Mouse (Mus musculus): ENCODE measurements around the gene Rbm20. TPM values are rescaled to one million over a fixed set of nuclear protein-coding genes. Genes with fewer than 3 reads are reported as not detected.

The Rbm20 gene
- polyA plus RNA-seq, 1 experiment from 2014 or later = 0.33 TPM

DNA sequence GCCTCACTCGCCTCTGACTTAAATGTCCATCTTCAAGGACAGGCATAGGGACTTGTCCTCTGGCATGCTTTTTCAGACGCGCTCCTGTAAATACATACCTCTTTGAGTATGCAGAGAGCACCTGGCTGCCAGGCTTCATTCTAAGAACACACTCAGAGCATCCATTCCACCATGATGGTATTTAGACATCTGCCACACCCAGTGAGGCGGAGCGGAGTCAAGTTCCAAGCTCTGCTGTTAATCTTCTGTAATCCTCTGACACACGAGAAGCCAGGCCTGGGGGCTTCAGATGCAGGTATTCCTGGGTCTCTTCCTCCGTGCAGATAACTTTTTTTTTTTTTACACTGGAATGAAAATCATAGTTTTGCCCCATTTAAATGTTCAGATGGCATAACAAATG lies 182.5 kb downstream of the Rbm20 start:
- Histone ChIP-seq H3K9me3 (replicated peaks) (no peaks in the 10 kb centered on the region), H3K4me2 (peak overlapping the region; percentile 39), H3K4me3 (replicated peaks) (no peak overlapping the region), H3K27me3 (peaks cover 4% of the 10 kb centered on the region; the same call in 1 of the 2 replicates), H3K9ac (no peak overlapping the region), H3K27ac (no peak overlapping the region), H3K4me1 (replicated peaks) (peaks cover 28% of the 10 kb centered on the region), H3K36me3 (no peaks in the 10 kb centered on the region)
- DNase-seq = no peak
- ATAC-seq (ENCODE audit: low read depth) = no peak
- 64% methylated on average over 7 of the region's 7 CpGs for WGBS (ENCODE audit: insufficient replicate concordance)

DNA sequence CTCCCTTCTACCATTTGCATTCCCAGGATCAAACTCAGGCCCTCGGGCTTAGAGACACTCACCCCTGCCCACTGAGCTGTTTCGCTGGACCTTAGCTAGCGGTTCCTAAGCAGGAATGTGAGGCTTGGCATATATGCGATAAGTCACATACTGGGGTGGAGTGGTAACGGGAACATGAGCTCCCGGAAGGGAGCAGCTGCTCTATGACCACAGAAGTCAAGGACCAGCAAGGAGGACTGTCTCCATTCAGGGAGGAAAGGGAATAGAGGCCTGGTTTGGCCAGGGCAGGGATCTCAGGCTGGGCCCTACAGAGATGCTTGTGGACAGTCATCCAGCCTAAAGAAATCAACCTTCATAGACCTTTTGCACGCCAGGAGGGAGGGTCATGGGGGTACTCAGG lies 184.2 kb downstream of the Rbm20 start:
- no peak for DNase-seq
- Histone ChIP-seq H3K9ac (no peak overlapping the region), H3K4me1 (replicated peaks) (peaks cover 28% of the 10 kb centered on the region), H3K4me3 (replicated peaks) (no peak overlapping the region), H3K27ac (no peak overlapping the region), H3K27me3 (no peaks in the 10 kb centered on the region), H3K4me2 (no peak overlapping the region), H3K36me3 (no peaks in the 10 kb centered on the region), H3K9me3 (replicated peaks) (no peaks in the 10 kb centered on the region)
- ATAC-seq (ENCODE audit: low read depth) = no peak
- 79% methylated on average over 7 of the region's 7 CpGs for WGBS (ENCODE audit: insufficient replicate concordance)

- ATAC-seq (ENCODE audit: low read depth) = no peak
- DNase-seq = no peak
- H3K4me1 ChIP-seq (replicated peaks) = peaks cover 20% of the 10 kb centered on the region
- 61% methylated on average over 8 of the region's 8 CpGs for WGBS (ENCODE audit: insufficient replicate concordance)
- H3K4me3 ChIP-seq (replicated peaks) = no peak overlapping the region
- H3K4me2 ChIP-seq = no peak overlapping the region
- no peaks in the 10 kb centered on the region for H3K27me3 ChIP-seq
- H3K9ac ChIP-seq = no peak overlapping the region
- no peaks in the 10 kb centered on the region for H3K36me3 ChIP-seq
- H3K9me3 ChIP-seq (replicated peaks) = no peaks in the 10 kb centered on the region
- H3K27ac ChIP-seq = no peak overlapping the region
These were observed 185.6 kb downstream of the Rbm20 start for GRCm38 (mm10) chr19:53862573-53863246.

DNA sequence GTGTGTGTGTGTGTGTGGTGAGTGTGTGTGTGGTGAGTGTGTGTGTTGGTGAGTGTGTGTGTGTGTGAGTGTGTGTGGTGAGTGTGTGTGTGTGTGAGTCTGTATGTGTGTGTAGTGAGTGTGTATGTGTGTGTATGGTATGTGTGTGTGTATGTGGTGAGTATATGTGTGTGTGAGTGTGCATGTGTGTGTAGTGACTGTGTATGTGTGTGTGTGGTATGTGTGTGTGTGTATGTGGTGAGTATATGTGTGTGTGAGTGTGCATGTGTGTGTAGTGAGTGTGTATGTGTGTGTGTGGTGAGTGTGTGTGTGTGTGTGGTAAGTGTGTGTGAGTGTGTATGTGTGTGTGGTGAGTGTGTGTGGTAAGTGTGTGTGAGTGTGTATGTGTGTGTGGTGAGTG lies 190.1 kb downstream of the Rbm20 start:
- Histone ChIP-seq H3K4me2 (no peak overlapping the region), H3K27ac (no peak overlapping the region), H3K27me3 (no peaks in the 10 kb centered on the region), H3K4me3 (replicated peaks) (no peak overlapping the region), H3K9ac (no peak overlapping the region), H3K9me3 (replicated peaks) (no peaks in the 10 kb centered on the region), H3K36me3 (no peaks in the 10 kb centered on the region), H3K4me1 (replicated peaks) (peaks cover 4% of the 10 kb centered on the region; the same call in 1 of the 2 replicates)
- no peak for DNase-seq
- no peak for ATAC-seq (ENCODE audit: low read depth)

DNA sequence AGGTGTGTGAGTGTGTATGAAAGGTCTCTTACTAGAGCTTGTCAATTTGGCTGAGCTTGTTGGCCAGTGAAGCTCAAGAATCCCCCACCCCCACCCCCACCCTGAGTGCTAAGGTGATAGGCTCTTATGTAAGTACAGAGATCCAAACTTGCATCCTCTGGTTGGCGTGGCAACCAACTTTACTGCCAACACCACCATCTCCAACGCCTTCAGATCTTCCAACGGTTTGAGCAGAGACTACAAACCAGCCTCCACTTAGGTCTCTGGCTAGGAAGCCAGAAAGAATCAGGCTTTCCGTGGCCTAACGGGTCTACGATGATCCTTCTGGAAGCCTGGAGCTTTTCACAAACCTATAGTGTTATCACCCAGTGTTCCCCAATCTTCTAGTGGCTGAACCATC lies 191.0 kb downstream of the Rbm20 start:
- Histone ChIP-seq H3K4me2 (no peak overlapping the region), H3K9me3 (replicated peaks) (no peaks in the 10 kb centered on the region), H3K4me3 (replicated peaks) (no peak overlapping the region), H3K9ac (no peak overlapping the region), H3K27me3 (no peaks in the 10 kb centered on the region), H3K4me1 (replicated peaks) (peaks cover 4% of the 10 kb centered on the region; the same call in 1 of the 2 replicates), H3K27ac (no peak overlapping the region), H3K36me3 (no peaks in the 10 kb centered on the region)
- no peak for ATAC-seq (ENCODE audit: low read depth)
- DNase-seq = no peak
- WGBS (ENCODE audit: insufficient replicate concordance) = 83% methylated on average over 6 of the region's 6 CpGs

DNA sequence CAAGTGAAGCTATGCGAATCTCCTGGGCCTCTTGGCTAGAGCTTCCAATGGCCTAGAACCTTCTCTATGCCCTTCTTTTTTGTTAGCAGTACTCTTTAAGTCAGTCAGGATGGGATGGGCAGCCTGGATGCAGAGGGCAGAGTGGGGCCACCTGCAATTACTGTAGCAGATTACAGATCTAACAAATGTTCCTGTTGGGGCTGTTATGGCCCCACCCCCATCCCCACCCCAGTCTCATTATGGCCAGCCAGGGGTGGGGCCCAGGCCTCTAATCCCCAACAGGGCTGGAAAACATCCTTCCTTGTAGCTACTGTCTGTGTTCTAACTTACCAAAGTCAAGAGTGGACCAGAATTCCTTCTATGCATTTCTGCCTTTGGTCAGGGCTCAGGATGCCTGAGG lies 191.7 kb downstream of the Rbm20 start:
- H3K4me3 ChIP-seq (replicated peaks) = no peak overlapping the region
- no peaks in the 10 kb centered on the region for H3K36me3 ChIP-seq
- no peak overlapping the region for H3K9ac ChIP-seq
- no peak overlapping the region for H3K27ac ChIP-seq
- no peak overlapping the region for H3K4me2 ChIP-seq
- no peaks in the 10 kb centered on the region for H3K9me3 ChIP-seq (replicated peaks)
- 88% methylated on average over 1 of the region's 1 CpGs for WGBS (ENCODE audit: insufficient replicate concordance)
- peaks cover 4% of the 10 kb centered on the region; the same call in 1 of the 2 replicates for H3K4me1 ChIP-seq (replicated peaks)
- no peak for DNase-seq
- no peak for ATAC-seq (ENCODE audit: low read depth)
- H3K27me3 ChIP-seq = no peaks in the 10 kb centered on the region

DNA sequence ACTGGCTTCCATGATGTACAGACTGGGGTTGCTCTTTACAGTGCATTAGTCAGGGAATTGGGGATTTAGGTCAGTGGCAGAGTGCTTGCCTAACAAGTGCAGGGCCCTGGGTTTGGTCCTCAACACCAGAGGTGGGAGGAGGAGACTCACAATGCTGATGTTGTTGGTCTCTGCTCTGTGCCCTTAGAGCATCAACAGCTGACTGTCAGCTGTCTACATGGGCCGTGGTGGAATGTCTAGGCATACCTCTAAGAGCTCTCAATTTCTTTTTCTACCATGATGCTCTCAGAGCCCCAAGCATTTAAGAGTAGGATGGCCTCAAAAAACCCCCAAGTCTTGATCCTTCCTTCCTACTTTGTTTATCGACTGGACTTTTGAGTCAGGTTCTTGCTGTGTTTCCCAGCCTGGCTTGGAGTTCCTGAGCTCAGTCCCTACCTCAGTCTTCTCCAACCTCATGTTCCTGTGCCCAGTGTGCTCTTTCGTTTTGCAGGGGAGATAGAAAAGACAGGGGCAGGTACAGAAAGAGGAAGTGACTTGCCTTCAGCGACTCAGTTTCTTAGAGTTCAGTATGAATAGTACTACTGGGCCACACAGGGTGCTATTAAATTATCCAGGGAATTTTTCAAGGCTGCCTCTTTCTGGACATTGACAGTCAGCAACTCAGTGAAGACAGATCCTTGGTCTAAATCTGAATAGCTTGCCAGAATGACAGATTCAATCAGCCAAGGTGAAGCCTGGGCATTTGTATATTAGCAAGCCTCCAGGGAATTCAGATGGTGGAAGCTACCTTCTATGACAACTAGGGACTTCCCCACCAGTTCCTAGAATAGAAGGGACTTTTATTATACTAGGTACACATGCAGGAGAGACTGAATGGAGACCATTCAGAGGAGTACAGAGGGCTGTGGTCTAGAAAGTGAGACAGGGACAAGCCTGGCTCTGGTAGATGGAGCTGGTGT lies 192.6 kb downstream of the Rbm20 start:
- ATAC-seq (ENCODE audit: low read depth) = no peak
- Histone ChIP-seq H3K27ac (no peak overlapping the region), H3K9me3 (replicated peaks) (no peaks in the 10 kb centered on the region), H3K4me1 (replicated peaks) (peaks cover 4% of the 10 kb centered on the region; the same call in 1 of the 2 replicates), H3K27me3 (no peaks in the 10 kb centered on the region), H3K4me3 (replicated peaks) (no peak overlapping the region), H3K4me2 (no peak overlapping the region), H3K36me3 (no peaks in the 10 kb centered on the region), H3K9ac (no peak overlapping the region)
- DNase-seq = no peak
- 24% methylated on average over 4 of the region's 4 CpGs for WGBS (ENCODE audit: insufficient replicate concordance)

DNA sequence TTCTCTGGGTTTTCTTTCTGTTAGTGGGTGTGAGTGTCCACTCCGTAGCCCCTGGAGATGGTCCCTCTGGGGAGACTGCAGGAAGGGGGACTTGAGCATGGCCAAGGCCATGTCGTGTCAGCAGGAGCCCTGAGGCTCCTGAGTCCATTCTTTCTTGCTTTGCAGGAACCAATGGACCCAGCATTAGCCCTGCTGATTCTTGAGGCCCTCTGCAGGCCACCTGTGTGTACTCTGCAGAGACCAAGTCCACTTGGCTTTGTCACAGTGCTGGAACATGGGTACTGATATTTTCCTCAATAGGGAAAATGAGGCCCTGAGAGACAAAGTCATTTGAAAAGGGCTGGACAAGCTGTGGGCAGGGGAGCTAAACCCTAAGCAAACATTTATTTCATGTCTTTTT lies 193.5 kb downstream of the Rbm20 start:
- no peak for ATAC-seq (ENCODE audit: low read depth)
- peaks cover 4% of the 10 kb centered on the region; the same call in 1 of the 2 replicates for H3K4me1 ChIP-seq (replicated peaks)
- DNase-seq = no peak
- 0 out of 2 replicates have a peak, but pooled peaks cover 3% of the 10 kb centered on the region for H3K27me3 ChIP-seq
- no peak overlapping the region for H3K4me3 ChIP-seq (replicated peaks)
- H3K9ac ChIP-seq = no peak overlapping the region
- 46% methylated on average over 2 of the region's 2 CpGs for WGBS (ENCODE audit: insufficient replicate concordance)
- H3K4me2 ChIP-seq = no peak overlapping the region
- H3K9me3 ChIP-seq (replicated peaks) = no peaks in the 10 kb centered on the region
- no peak overlapping the region for H3K27ac ChIP-seq
- no peaks in the 10 kb centered on the region for H3K36me3 ChIP-seq

DNA sequence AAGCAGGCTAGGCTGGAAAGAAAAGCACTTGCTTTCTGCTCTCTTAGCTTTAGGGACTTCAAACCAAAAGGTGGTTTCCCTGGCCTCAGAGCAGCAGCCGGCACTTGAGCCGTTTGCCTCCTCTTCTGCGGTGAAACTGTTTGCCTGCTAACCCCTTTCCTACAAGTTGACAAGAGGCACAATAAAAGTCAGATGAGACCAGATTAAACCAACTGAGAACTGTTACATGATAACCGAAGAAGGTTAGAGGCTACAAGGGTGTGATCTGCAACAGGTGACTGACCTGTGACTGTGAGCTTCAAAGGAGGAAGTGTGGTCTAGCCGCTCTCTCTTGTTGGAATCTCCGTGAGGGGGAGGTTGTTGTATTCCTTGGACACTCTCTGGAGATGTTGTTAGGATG lies 194.4 kb downstream of the Rbm20 start:
- Histone ChIP-seq H3K9ac (no peak overlapping the region), H3K4me1 (replicated peaks) (peaks cover 4% of the 10 kb centered on the region; the same call in 1 of the 2 replicates), H3K4me2 (no peak overlapping the region), H3K27ac (no peak overlapping the region), H3K9me3 (replicated peaks) (no peaks in the 10 kb centered on the region), H3K27me3 (0 out of 2 replicates have a peak, but pooled peaks cover 3% of the 10 kb centered on the region), H3K4me3 (replicated peaks) (no peak overlapping the region), H3K36me3 (no peaks in the 10 kb centered on the region)
- ATAC-seq (ENCODE audit: low read depth) = no peak
- no peak for DNase-seq
- 76% methylated on average over 6 of the region's 6 CpGs for WGBS (ENCODE audit: insufficient replicate concordance)

- Histone ChIP-seq H3K9me3 (replicated peaks) (no peaks in the 10 kb centered on the region), H3K27me3 (0 out of 2 replicates have a peak, but pooled peaks cover 3% of the 10 kb centered on the region), H3K27ac (no peak overlapping the region), H3K9ac (no peak overlapping the region), H3K4me3 (replicated peaks) (no peak overlapping the region), H3K4me2 (no peak overlapping the region), H3K4me1 (replicated peaks) (peaks cover 9% of the 10 kb centered on the region), H3K36me3 (no peaks in the 10 kb centered on the region)
- WGBS (ENCODE audit: insufficient replicate concordance) = 70% methylated on average over 6 of the region's 6 CpGs
- DNase-seq (no peak), ATAC-seq (ENCODE audit: low read depth) (no peak)
These were observed 196.0 kb downstream of the Rbm20 start for GRCm38 (mm10) chr19:53872994-53873713.

- Histone ChIP-seq H3K27ac (no peak overlapping the region), H3K4me1 (replicated peaks) (peaks cover 5% of the 10 kb centered on the region; the same call in 1 of the 2 replicates), H3K27me3 (0 out of 2 replicates have a peak, but pooled peaks cover 3% of the 10 kb centered on the region), H3K9me3 (replicated peaks) (no peaks in the 10 kb centered on the region), H3K4me2 (no peak overlapping the region), H3K4me3 (replicated peaks) (no peak overlapping the region), H3K36me3 (no peaks in the 10 kb centered on the region), H3K9ac (no peak overlapping the region)
- ATAC-seq (ENCODE audit: low read depth) (no peak), DNase-seq (no peak)
- 84% methylated on average over 6 of the region's 6 CpGs for WGBS (ENCODE audit: insufficient replicate concordance)
These were observed 198.1 kb downstream of the Rbm20 start for GRCm38 (mm10) chr19:53875246-53875645.
